Mouse (Mus musculus): ENCODE results near the gene Olfr693. TPM values are rescaled to one million over a fixed set of nuclear protein-coding genes. Genes with fewer than 3 reads are reported as not detected.

Olfr693 gene
- polyA plus RNA-seq, 1 experiment from 2014 or later: not detected

DNA sequence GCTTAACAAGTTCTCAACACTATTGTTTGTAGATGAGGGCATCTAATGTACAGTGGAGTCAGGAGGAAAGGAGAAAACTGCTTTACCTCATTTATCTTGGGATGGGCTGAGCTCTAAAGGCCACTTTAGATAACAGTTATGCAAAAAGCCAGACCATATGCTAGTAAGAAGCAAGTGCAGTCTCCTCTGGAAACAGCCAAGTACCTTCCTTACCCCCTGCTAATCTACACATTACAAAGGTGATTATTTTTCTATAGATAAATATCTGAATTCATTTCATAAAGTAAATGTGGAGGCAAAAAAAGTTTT is 28.1 kb downstream of the Olfr693 start:
- H3K4me2 ChIP-seq: no peak overlapping the region
- H3K27me3 ChIP-seq (ENCODE audit: control insufficient read depth, insufficient read depth, low read length): no peaks in the 10 kb centered on the region
- no peaks in the 10 kb centered on the region for H3K4me1 ChIP-seq (ENCODE audit: control insufficient read depth, insufficient read depth, low read length)
- H3K9ac ChIP-seq (ENCODE audit: low read depth, low read length): no peak overlapping the region
- H3K9me3 ChIP-seq (replicated peaks; ENCODE audit: control insufficient read depth, low read length): no peaks in the 10 kb centered on the region
- ATAC-seq (replicated peaks; ENCODE audit: insufficient number of reproducible peaks, low FRiP score, low TSS enrichment): no peak
- no peak overlapping the region for H3K27ac ChIP-seq (ENCODE audit: low read depth, low read length)
- no peak overlapping the region for H3K4me3 ChIP-seq (ENCODE audit: low read depth, low read length)
- H3K36me3 ChIP-seq (ENCODE audit: control insufficient read depth, insufficient read depth, low read length): no peaks in the 10 kb centered on the region

DNA sequence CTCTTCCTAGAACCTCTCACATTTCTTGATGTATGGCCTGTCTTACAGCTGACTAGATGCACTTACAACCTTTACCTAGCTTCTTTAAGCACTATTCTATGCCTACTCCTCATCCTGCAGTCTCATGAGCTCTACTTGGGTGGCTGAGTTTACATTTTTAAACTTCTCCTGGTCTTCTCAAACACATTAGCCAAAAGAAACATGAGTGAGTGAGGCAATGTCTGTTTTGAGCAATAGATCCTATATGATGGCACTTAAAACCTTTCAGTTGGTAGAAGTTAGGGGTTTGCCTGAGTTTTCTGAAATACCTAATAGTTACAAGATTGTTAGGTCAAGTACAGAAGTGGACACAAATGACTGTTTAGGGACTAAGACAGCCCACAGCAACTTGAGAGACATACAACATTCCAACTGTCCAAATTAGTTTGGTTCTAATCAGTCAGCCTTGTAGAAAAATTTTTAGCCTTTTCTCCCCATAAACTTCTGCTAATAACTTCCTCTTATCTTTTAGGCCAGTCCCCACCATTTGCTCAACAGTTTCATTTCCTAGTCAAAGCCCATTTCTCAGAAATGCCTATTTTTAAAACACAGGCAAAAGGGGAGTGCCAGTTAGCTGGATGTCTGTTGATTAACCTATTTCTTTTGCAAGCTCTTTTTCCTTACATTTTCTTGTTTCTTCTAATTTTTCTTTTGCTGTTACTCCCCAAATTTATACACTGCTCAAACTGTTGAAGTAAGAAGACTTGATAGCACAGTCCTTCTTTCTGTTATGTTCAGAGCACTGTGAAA is 28.6 kb downstream of the Olfr693 start:
- H3K4me2 ChIP-seq: no peak overlapping the region
- no peaks in the 10 kb centered on the region for H3K36me3 ChIP-seq (ENCODE audit: control insufficient read depth, insufficient read depth, low read length)
- no peak overlapping the region for H3K4me3 ChIP-seq (ENCODE audit: low read depth, low read length)
- H3K27me3 ChIP-seq (ENCODE audit: control insufficient read depth, insufficient read depth, low read length): no peaks in the 10 kb centered on the region
- no peak overlapping the region for H3K27ac ChIP-seq (ENCODE audit: low read depth, low read length)
- H3K9ac ChIP-seq (ENCODE audit: low read depth, low read length): no peak overlapping the region
- no peaks in the 10 kb centered on the region for H3K4me1 ChIP-seq (ENCODE audit: control insufficient read depth, insufficient read depth, low read length)
- H3K9me3 ChIP-seq (replicated peaks; ENCODE audit: control insufficient read depth, low read length): no peaks in the 10 kb centered on the region
- no peak for ATAC-seq (replicated peaks; ENCODE audit: insufficient number of reproducible peaks, low FRiP score, low TSS enrichment)

DNA sequence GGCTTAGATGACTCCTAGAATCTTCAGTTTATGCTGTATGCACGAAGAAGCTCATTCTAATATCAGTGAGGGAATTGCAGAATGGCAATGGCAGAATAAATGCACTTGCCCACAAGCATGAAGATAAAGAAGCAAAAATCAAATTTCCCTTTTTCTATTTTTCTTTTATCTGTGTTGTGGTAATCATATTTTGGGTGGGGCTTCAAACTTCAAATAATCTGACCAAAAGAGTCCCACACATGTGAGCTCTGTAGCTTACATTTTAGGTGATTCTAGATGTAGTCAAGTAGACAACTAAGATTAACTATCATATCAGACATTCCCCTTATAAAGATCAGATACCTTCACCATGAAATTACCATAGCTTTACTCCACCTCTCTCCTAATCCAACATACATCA is 30.6 kb downstream of the Olfr693 start:
- ATAC-seq (replicated peaks; ENCODE audit: insufficient number of reproducible peaks, low FRiP score, low TSS enrichment): no peak
- 71% methylated on average over 1 of the region's 1 CpGs for WGBS (ENCODE audit: insufficient replicate concordance)
- H3K4me2 ChIP-seq: no peak overlapping the region
- H3K4me1 ChIP-seq (ENCODE audit: control insufficient read depth, insufficient read depth, low read length): no peaks in the 10 kb centered on the region
- H3K27ac ChIP-seq (ENCODE audit: low read depth, low read length): no peak overlapping the region
- H3K9ac ChIP-seq (ENCODE audit: low read depth, low read length): no peak overlapping the region
- no peaks in the 10 kb centered on the region for H3K27me3 ChIP-seq (ENCODE audit: control insufficient read depth, insufficient read depth, low read length)
- no peak overlapping the region for H3K4me3 ChIP-seq (ENCODE audit: low read depth, low read length)
- H3K9me3 ChIP-seq (replicated peaks; ENCODE audit: control insufficient read depth, low read length): no peaks in the 10 kb centered on the region
- no peaks in the 10 kb centered on the region for H3K36me3 ChIP-seq (ENCODE audit: control insufficient read depth, insufficient read depth, low read length)

DNA sequence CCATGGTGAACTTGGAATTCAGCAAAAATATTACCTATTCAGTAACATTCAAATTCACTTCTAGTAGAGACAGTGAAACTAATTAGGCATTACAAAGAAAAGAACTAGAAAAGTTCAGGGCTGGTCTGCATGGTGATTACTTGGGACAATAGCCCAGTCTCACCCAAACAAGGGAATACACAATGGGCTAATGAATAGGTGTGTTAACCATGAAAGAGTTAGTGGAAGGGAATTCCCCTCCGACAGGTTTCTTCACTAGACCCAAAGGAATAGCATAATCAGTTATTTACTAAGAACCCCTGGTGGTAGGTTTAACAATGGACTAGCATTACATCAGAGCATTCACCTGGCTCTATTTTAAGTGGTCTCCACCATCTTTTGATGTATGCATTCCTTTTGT is 35.1 kb downstream of the Olfr693 start:
- Histone ChIP-seq H3K36me3 (ENCODE audit: control insufficient read depth, insufficient read depth, low read length) (no peaks in the 10 kb centered on the region), H3K9me3 (replicated peaks; ENCODE audit: control insufficient read depth, low read length) (no peaks in the 10 kb centered on the region), H3K4me2 (no peak overlapping the region), H3K4me3 (ENCODE audit: low read depth, low read length) (no peak overlapping the region), H3K27ac (ENCODE audit: low read depth, low read length) (no peak overlapping the region), H3K9ac (ENCODE audit: low read depth, low read length) (no peak overlapping the region), H3K4me1 (ENCODE audit: control insufficient read depth, insufficient read depth, low read length) (no peaks in the 10 kb centered on the region), H3K27me3 (ENCODE audit: control insufficient read depth, insufficient read depth, low read length) (no peaks in the 10 kb centered on the region)
- 81% methylated on average over 1 of the region's 1 CpGs for WGBS (ENCODE audit: insufficient replicate concordance)
- no peak for ATAC-seq (replicated peaks; ENCODE audit: insufficient number of reproducible peaks, low FRiP score, low TSS enrichment)

DNA sequence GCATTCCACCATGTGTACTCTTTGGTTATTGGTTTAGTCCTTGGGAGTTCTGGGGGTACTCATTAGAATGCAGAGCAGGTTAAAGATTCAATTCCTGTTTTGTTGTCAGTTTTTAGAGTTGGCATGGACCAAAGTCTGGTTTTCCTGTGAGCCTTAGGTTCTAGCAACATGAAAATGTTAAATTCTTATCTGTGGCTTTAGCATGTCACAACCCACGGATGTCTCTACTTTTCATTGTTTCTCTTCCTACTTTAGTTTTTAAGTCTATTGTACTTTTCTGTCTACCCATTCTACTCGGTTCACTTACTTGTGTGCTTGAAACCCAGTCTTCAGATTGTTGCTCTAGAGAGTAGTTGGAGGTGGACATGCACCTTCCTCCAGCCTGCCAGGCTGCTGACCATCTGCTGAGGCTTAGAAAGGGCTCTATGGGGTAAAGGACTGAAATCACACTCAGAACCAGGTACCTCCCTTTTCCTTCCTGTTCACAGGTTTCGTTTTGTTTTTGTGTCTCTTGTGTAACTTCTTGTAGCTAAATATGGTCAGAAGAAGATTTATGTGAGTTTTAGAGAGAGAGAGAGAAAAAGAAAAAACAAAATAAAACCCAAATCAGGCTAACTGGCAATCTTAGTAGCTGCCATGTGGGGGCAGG is 36.0 kb downstream of the Olfr693 start:
- Histone ChIP-seq H3K27ac (ENCODE audit: low read depth, low read length) (no peak overlapping the region), H3K9me3 (replicated peaks; ENCODE audit: control insufficient read depth, low read length) (no peaks in the 10 kb centered on the region), H3K4me3 (ENCODE audit: low read depth, low read length) (no peak overlapping the region), H3K4me1 (ENCODE audit: control insufficient read depth, insufficient read depth, low read length) (no peaks in the 10 kb centered on the region), H3K9ac (ENCODE audit: low read depth, low read length) (no peak overlapping the region), H3K4me2 (no peak overlapping the region), H3K27me3 (ENCODE audit: control insufficient read depth, insufficient read depth, low read length) (no peaks in the 10 kb centered on the region), H3K36me3 (ENCODE audit: control insufficient read depth, insufficient read depth, low read length) (no peaks in the 10 kb centered on the region)
- no peak for ATAC-seq (replicated peaks; ENCODE audit: insufficient number of reproducible peaks, low FRiP score, low TSS enrichment)
- WGBS (ENCODE audit: insufficient replicate concordance): 70% methylated on average over 3 of the region's 3 CpGs

DNA sequence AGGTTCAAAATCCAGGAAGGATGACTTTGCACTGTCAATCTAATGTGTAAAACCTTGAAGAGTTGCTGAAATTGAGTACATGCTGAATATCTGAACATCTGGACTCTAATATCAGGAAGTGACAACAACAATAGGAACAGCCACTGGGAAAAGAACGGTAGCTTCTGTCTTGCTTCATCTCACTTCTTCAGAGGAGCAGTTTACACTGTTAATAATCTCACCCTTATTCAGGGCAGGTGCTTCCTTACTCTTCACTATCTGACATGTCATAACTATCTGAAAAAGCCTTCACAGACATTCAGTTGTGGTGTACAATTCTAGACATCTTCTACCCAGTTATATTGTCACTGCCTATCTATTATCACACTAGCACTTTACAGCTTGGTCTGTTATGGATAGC is 39.5 kb downstream of the Olfr693 start:
- no peak overlapping the region for H3K27ac ChIP-seq (ENCODE audit: low read depth, low read length)
- ATAC-seq (replicated peaks; ENCODE audit: insufficient number of reproducible peaks, low FRiP score, low TSS enrichment): no peak
- H3K4me2 ChIP-seq: no peak overlapping the region
- no peaks in the 10 kb centered on the region for H3K4me1 ChIP-seq (ENCODE audit: control insufficient read depth, insufficient read depth, low read length)
- H3K36me3 ChIP-seq (ENCODE audit: control insufficient read depth, insufficient read depth, low read length): no peaks in the 10 kb centered on the region
- WGBS (ENCODE audit: insufficient replicate concordance): 70% methylated on average over 1 of the region's 1 CpGs
- H3K4me3 ChIP-seq (ENCODE audit: low read depth, low read length): no peak overlapping the region
- no peaks in the 10 kb centered on the region for H3K27me3 ChIP-seq (ENCODE audit: control insufficient read depth, insufficient read depth, low read length)
- H3K9ac ChIP-seq (ENCODE audit: low read depth, low read length): no peak overlapping the region
- no peaks in the 10 kb centered on the region for H3K9me3 ChIP-seq (replicated peaks; ENCODE audit: control insufficient read depth, low read length)

DNA sequence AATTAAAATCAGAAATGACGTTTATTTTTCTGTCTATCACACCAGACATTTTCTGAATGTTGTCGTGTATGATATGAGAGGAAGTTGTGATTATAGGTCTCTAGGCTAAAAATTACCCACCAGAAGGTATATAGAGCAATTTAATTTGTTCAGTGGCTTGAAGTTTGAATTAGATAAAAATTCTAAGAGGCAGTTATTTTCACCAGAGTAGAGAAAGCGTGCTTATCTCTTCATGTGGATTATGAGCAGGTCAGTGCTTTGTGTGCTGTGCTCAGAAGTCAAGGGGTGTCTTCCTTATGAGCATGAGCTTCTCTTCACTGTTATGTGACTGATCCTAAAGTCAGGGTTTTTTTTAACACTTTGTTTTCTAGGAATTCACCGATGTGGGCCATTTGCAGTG is 44.8 kb downstream of the Olfr693 start:
- no peak for ATAC-seq (replicated peaks; ENCODE audit: insufficient number of reproducible peaks, low FRiP score, low TSS enrichment)
- WGBS (ENCODE audit: insufficient replicate concordance): 74% methylated on average over 4 of the region's 4 CpGs
- H3K4me2 ChIP-seq: no peak overlapping the region

More for the DNA sequence above, 44.8 kb downstream of the Olfr693 start:
- no peaks in the 10 kb centered on the region for H3K9me3 ChIP-seq (replicated peaks; ENCODE audit: control insufficient read depth, low read length)
- no peaks in the 10 kb centered on the region for H3K4me1 ChIP-seq (ENCODE audit: control insufficient read depth, insufficient read depth, low read length)
- H3K36me3 ChIP-seq (ENCODE audit: control insufficient read depth, insufficient read depth, low read length): no peaks in the 10 kb centered on the region
- no peak overlapping the region for H3K4me3 ChIP-seq (ENCODE audit: low read depth, low read length)
- no peaks in the 10 kb centered on the region for H3K27me3 ChIP-seq (ENCODE audit: control insufficient read depth, insufficient read depth, low read length)
- H3K27ac ChIP-seq (ENCODE audit: low read depth, low read length): no peak overlapping the region
- H3K9ac ChIP-seq (ENCODE audit: low read depth, low read length): no peak overlapping the region

All from heart, embryonic 11.5 days (tissue).